In genomic region chr14:21523234-21523633, GRCm38 (mm10) we compare ENCODE assay signal across 9 mouse cellular contexts. TPM values are rescaled to one million over a fixed set of nuclear protein-coding genes. Genes with fewer than 3 reads are reported as not detected.
DNase-seq lines count a peak whose midpoint lies in the region; ATAC-seq lines count a peak whose summit lies in the region.
"Had no signal": no experiment of that assay in that cellular context is flagged by ENCODE, and none has a peak within 500 bp of the region (broad histone marks: within the 10 kb centered on the region; RNA-seq: fewer than 3 reads in every experiment).

No protein-coding gene starts in this region.

- DNase-seq in embryo, embryonic 10 days (ENCODE audit: low spot score) = peak; percentile 19
- DNase-seq in embryo, embryonic 9.5 days (ENCODE audit: extremely low spot score) = no peak
- DNase-seq in neural tube, embryonic 10.5 days (ENCODE audit: extremely low spot score, low spot score) = no peak
- DNase-seq in kidney, postnatal 10 days = peak; percentile 43
- DNase-seq: liver, embryonic 13.5 days had no signal

- H3K9ac ChIP-seq in neural tube, embryonic 13.5 days = no peak overlapping the region
- no peak overlapping the region for H3K9ac ChIP-seq in stomach, embryonic 15.5 days
- H3K9ac ChIP-seq in midbrain, embryonic 16.5 days (ENCODE audit: low read depth, low read length) = no peak overlapping the region
- H3K9ac ChIP-seq: liver, embryonic 13.5 days had no signal

- H3K9me3 ChIP-seq in neural tube, embryonic 13.5 days = no peaks in the 10 kb centered on the region
- H3K9me3 ChIP-seq in stomach, embryonic 15.5 days = no peaks in the 10 kb centered on the region
- H3K9me3 ChIP-seq in midbrain, embryonic 16.5 days (replicated peaks; ENCODE audit: control insufficient read depth, low read length, poor library complexity, severe bottlenecking) = no peaks in the 10 kb centered on the region
- H3K9me3 ChIP-seq: liver, embryonic 13.5 days had no signal

- H3K27me3 ChIP-seq in neural tube, embryonic 13.5 days = no peaks in the 10 kb centered on the region
- no peaks in the 10 kb centered on the region for H3K27me3 ChIP-seq in stomach, embryonic 15.5 days (replicated peaks)
- H3K27me3 ChIP-seq in midbrain, embryonic 16.5 days (ENCODE audit: control insufficient read depth, insufficient read depth, low read depth, low read length) = no peaks in the 10 kb centered on the region
- H3K27me3 ChIP-seq: liver, embryonic 13.5 days had no signal

- H3K4me1 ChIP-seq in neural tube, embryonic 13.5 days (replicated peaks) = peaks cover 65% of the 10 kb centered on the region
- peaks cover 10% of the 10 kb centered on the region for H3K4me1 ChIP-seq in stomach, embryonic 15.5 days
- H3K4me1 ChIP-seq in midbrain, embryonic 16.5 days (ENCODE audit: control insufficient read depth, insufficient read depth, low read length) = peaks cover 30% of the 10 kb centered on the region

- ATAC-seq in neural tube, embryonic 13.5 days (ENCODE audit: low read depth) = no peak
- no peak for ATAC-seq in stomach, embryonic 15.5 days (ENCODE audit: insufficient read depth, low FRiP score, low read depth)
- ATAC-seq in monocyte, adult 5-6 weeks (replicated peaks; ENCODE audit: insufficient number of reproducible peaks, low FRiP score, low TSS enrichment, poor library complexity, severe bottlenecking) = no peak
- no peak for ATAC-seq in midbrain, embryonic 16.5 days

- peak overlapping the region; percentile 55; the same call in 1 of the 2 replicates for H3K27ac ChIP-seq in neural tube, embryonic 13.5 days (replicated peaks)
- H3K27ac ChIP-seq in stomach, embryonic 15.5 days = peak overlapping the region; percentile 13; the same call in 1 of the 2 replicates
- H3K27ac ChIP-seq in midbrain, embryonic 16.5 days (ENCODE audit: low read length) = no peak overlapping the region
- H3K27ac ChIP-seq: liver, embryonic 13.5 days had no signal

- H3K4me2 ChIP-seq in neural tube, embryonic 13.5 days = no peak overlapping the region
- no peak overlapping the region for H3K4me2 ChIP-seq in stomach, embryonic 15.5 days
- no peak overlapping the region for H3K4me2 ChIP-seq in midbrain, embryonic 16.5 days (ENCODE audit: low read length)
- H3K4me2 ChIP-seq: liver, embryonic 13.5 days had no signal

- 73% methylated on average over 9 of the region's 9 CpGs for WGBS in neural tube, embryonic 13.5 days
- 31% methylated on average over 9 of the region's 9 CpGs for WGBS in stomach, embryonic 15.5 days
- WGBS in midbrain, embryonic 16.5 days = 50% methylated on average over 9 of the region's 9 CpGs

- H3K36me3 ChIP-seq in neural tube, embryonic 13.5 days = peaks cover 13% of the 10 kb centered on the region; the same call in 1 of the 2 replicates
- 0 out of 2 replicates have a peak, but pooled peaks cover 4% of the 10 kb centered on the region for H3K36me3 ChIP-seq in stomach, embryonic 15.5 days
- no peaks in the 10 kb centered on the region for H3K36me3 ChIP-seq in midbrain, embryonic 16.5 days (ENCODE audit: control insufficient read depth, insufficient read depth, low read length)

- no peak overlapping the region for H3K4me3 ChIP-seq in neural tube, embryonic 13.5 days
- H3K4me3 ChIP-seq in stomach, embryonic 15.5 days (replicated peaks) = no peak overlapping the region
- H3K4me3 ChIP-seq in midbrain, embryonic 16.5 days (ENCODE audit: low read depth, low read length) = no peak overlapping the region
- H3K4me3 ChIP-seq: liver, embryonic 13.5 days had no signal

RNA-seq across cellular contexts. Expression of gene Kat6b, which starts 42.0 kb away (rescaled TPM):
- 19.1 and 19.6 TPM in 2 replicates for polyA plus RNA-seq in neural tube, embryonic 13.5 days (2015; fragmentation: Nextera tagmentation; extraction: Ambion mirVana)
- 12.5 and 18.3 TPM in 2 replicates for polyA plus RNA-seq in stomach, embryonic 15.5 days (2015; fragmentation: Nextera tagmentation; extraction: Ambion mirVana)
- total RNA-seq in monocyte, adult 5-6 weeks (2017) = 15.1 to 22.6 TPM (median 15.1 TPM) in 3 replicates
- polyA plus RNA-seq in midbrain, embryonic 16.5 days (2015; fragmentation: Nextera tagmentation; extraction: Ambion mirVana) = 17.2 and 19.6 TPM in 2 replicates

Comparison
In these comparisons a context has a peak if more than half of its experiments do, and no peak if none do; other contexts are left out.
1. DNase-seq: peak in embryo, embryonic 10 days (single experiment) and kidney, postnatal 10 days (single experiment); none in embryo, embryonic 9.5 days (single experiment) and neural tube, embryonic 10.5 days (single experiment).